Mouse (Mus musculus) heart, postnatal 0 days (tissue): Measurements from ENCODE around the gene Trmo.

Experiments
- CTCF ChIP-seq: IDR thresholded peaks from 2 replicates; pipeline ENCODE4 v1.5.1; 2016; ENCODE audit warnings: antibody characterized with exemption, control low read depth, low read depth
- EP300 ChIP-seq: IDR thresholded peaks from 2 replicates; pipeline ENCODE4 v1.6.1; 2016; ENCODE audit warnings: antibody characterized with exemption, low read depth

- TF ChIP-seq CTCF = no peak
- no peak for TF ChIP-seq EP300
These were observed 45.5 kb downstream of the Trmo start, which contains the start of gene Foxe1 for GRCm38 (mm10) chr4:46343596-46344260.
